Comparison of ENCODE assay signal across 8 mouse cellular contexts in the genomic region with DNA sequence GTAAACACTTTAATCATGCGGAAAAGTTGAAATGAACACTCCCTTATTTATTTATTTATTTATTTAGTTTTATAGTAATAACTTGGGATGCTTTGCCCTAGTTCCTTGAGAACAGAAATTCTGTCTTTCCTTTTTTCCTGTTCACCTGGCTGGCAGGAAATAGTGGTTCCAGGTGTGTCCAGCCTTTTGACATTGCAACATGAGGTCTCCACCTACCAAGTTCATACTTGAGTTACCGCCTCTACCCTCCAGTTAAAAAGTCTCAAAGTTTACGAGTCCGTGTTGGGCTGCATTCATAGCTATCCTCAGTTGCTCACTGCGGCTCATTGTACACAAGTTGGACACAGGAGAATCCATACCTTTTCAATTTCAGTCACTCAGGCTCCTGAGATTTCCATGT. TPM values are rescaled to one million over a fixed set of nuclear protein-coding genes. Genes with fewer than 3 reads are reported as not detected.
A peak's percentile ranks its signal among the peaks of the same experiment; 100 is the strongest.
DNase-seq lines count a peak whose midpoint lies in the region; ATAC-seq and TF ChIP-seq lines count a peak whose summit lies in the region.

No protein-coding gene starts in this region.

- H3K4me2 ChIP-seq in neural tube, embryonic 11.5 days (ENCODE audit: low read depth), result peak overlapping the region; percentile 57
- peak overlapping the region; percentile 74 for H3K4me2 ChIP-seq in forebrain, embryonic 15.5 days (replicated peaks)
- peak overlapping the region; percentile 60 for H3K4me2 ChIP-seq in limb, embryonic 14.5 days (replicated peaks; ENCODE audit: low read depth, low read length, severe bottlenecking)
- H3K4me2 ChIP-seq in stomach, embryonic 16.5 days (ENCODE audit: low read depth, low read length), result peak overlapping the region; percentile 88

- TF ChIP-seq POLR2A in limb, embryonic 14.5 days (IDR thresholded peaks at IDR 0.05; ENCODE audit: borderline replicate concordance, extremely low read depth, insufficient read depth, insufficient read length), result no peak

- no peak for DNase-seq in neural tube, embryonic 11.5 days (ENCODE audit: low spot score)
- no peak for DNase-seq in neural tube, embryonic 10.5 days (ENCODE audit: extremely low spot score, low spot score)
- DNase-seq in limb, embryonic 14.5 days (ENCODE audit: low spot score), result no peak
- DNase-seq in ovary, postnatal 10 days (ENCODE audit: low spot score), result no peak
- no peak for DNase-seq in layer of hippocampus, postnatal 10 days (ENCODE audit: low spot score in 2 of 2)
- no peak for DNase-seq in frontal cortex, postnatal 14 days (ENCODE audit: low spot score in 2 of 2)

- peak overlapping the region; percentile 75; the same call in 1 of the 2 replicates for H3K9ac ChIP-seq in neural tube, embryonic 11.5 days (ENCODE audit: low read length)
- H3K9ac ChIP-seq in forebrain, embryonic 15.5 days (replicated peaks), result peak overlapping the region; percentile 79
- peak overlapping the region; percentile 84 for H3K9ac ChIP-seq in limb, embryonic 14.5 days (ENCODE audit: low read depth, low read length, severe bottlenecking)
- H3K9ac ChIP-seq in stomach, embryonic 16.5 days (ENCODE audit: low read length), result peak overlapping the region; percentile 87

- H3K27me3 ChIP-seq in neural tube, embryonic 11.5 days (ENCODE audit: control insufficient read depth, insufficient read depth, low read length), result no peaks in the 10 kb centered on the region
- H3K27me3 ChIP-seq in forebrain, embryonic 15.5 days, result no peaks in the 10 kb centered on the region
- H3K27me3 ChIP-seq in limb, embryonic 14.5 days (ENCODE audit: control insufficient read depth, insufficient read depth, low read length), result no peaks in the 10 kb centered on the region
- no peaks in the 10 kb centered on the region for H3K27me3 ChIP-seq in stomach, embryonic 16.5 days (ENCODE audit: control insufficient read depth, insufficient read depth, low read length)

- peak overlapping the region; percentile 73 for H3K4me3 ChIP-seq in neural tube, embryonic 11.5 days (ENCODE audit: low read depth, low read length)
- H3K4me3 ChIP-seq in forebrain, embryonic 15.5 days, result peak overlapping the region; percentile 71
- H3K4me3 ChIP-seq in limb, embryonic 14.5 days (replicated peaks; ENCODE audit: low read length), result peak overlapping the region; percentile 87
- H3K4me3 ChIP-seq in stomach, embryonic 16.5 days (replicated peaks; ENCODE audit: low read length), result peak overlapping the region; percentile 97

- no peaks in the 10 kb centered on the region; the same call in 1 of the 2 replicates for H3K36me3 ChIP-seq in neural tube, embryonic 11.5 days (ENCODE audit: control insufficient read depth, insufficient read depth, low read length)
- no peaks in the 10 kb centered on the region for H3K36me3 ChIP-seq in forebrain, embryonic 15.5 days
- peaks cover 4% of the 10 kb centered on the region; the same call in 1 of the 2 replicates for H3K36me3 ChIP-seq in limb, embryonic 14.5 days (ENCODE audit: control insufficient read depth, insufficient read depth, low read length)
- no peaks in the 10 kb centered on the region for H3K36me3 ChIP-seq in stomach, embryonic 16.5 days (ENCODE audit: control insufficient read depth, insufficient read depth, low read length)

- WGBS in neural tube, embryonic 11.5 days, result 39% methylated on average over 5 of the region's 5 CpGs
- 33% methylated on average over 5 of the region's 5 CpGs for WGBS in forebrain, embryonic 15.5 days
- 14% methylated on average over 5 of the region's 5 CpGs for WGBS in limb, embryonic 14.5 days
- 30% methylated on average over 5 of the region's 5 CpGs for WGBS in stomach, embryonic 16.5 days

- ATAC-seq in neural tube, embryonic 11.5 days (ENCODE audit: insufficient read depth, low FRiP score, low TSS enrichment), result no peak
- ATAC-seq in forebrain, embryonic 15.5 days (replicated peaks), result no peak
- ATAC-seq in limb, embryonic 14.5 days (ENCODE audit: low FRiP score, low read depth), result no peak
- no peak for ATAC-seq in stomach, embryonic 16.5 days (ENCODE audit: insufficient read depth, low FRiP score)

- H3K9me3 ChIP-seq in neural tube, embryonic 11.5 days (ENCODE audit: control insufficient read depth, low read length), result no peaks in the 10 kb centered on the region
- no peaks in the 10 kb centered on the region for H3K9me3 ChIP-seq in forebrain, embryonic 15.5 days
- H3K9me3 ChIP-seq in limb, embryonic 14.5 days (ENCODE audit: control insufficient read depth, low read length), result no peaks in the 10 kb centered on the region
- no peaks in the 10 kb centered on the region for H3K9me3 ChIP-seq in stomach, embryonic 16.5 days (replicated peaks; ENCODE audit: control insufficient read depth, low read length)

- H3K4me1 ChIP-seq in neural tube, embryonic 11.5 days (ENCODE audit: control insufficient read depth, insufficient read depth, low read length), result peaks cover 3% of the 10 kb centered on the region; the same call in 1 of the 2 replicates
- peaks cover 24% of the 10 kb centered on the region for H3K4me1 ChIP-seq in forebrain, embryonic 15.5 days
- peaks cover 6% of the 10 kb centered on the region; the same call in 1 of the 2 replicates for H3K4me1 ChIP-seq in limb, embryonic 14.5 days (ENCODE audit: control insufficient read depth, insufficient read depth, low read length)
- H3K4me1 ChIP-seq in stomach, embryonic 16.5 days (ENCODE audit: control insufficient read depth, insufficient read depth, low read length), result peaks cover 8% of the 10 kb centered on the region

- H3K27ac ChIP-seq in neural tube, embryonic 11.5 days (ENCODE audit: low read depth, low read length), result 0 out of 2 replicates have a peak overlapping the region, but pooled peaks have one; percentile 54
- H3K27ac ChIP-seq in forebrain, embryonic 15.5 days (replicated peaks), result no peak overlapping the region
- H3K27ac ChIP-seq in limb, embryonic 14.5 days (replicated peaks; ENCODE audit: low read depth, low read length), result no peak overlapping the region; the same call in 1 of the 2 replicates
- peak overlapping the region; percentile 76; the same call in 1 of the 2 replicates for H3K27ac ChIP-seq in stomach, embryonic 16.5 days (ENCODE audit: low read length)

RNA-seq across cellular contexts. Expression of a gene that starts 0.8 kb away (rescaled TPM):
- polyA plus RNA-seq in neural tube, embryonic 11.5 days (2014; fragmentation: Nextera tagmentation; extraction: Ambion mirVana), result 21.5 and 23.8 TPM in 2 replicates
- 23.5 and 24.1 TPM in 2 replicates for polyA plus RNA-seq in forebrain, embryonic 15.5 days (2015; fragmentation: Nextera tagmentation; extraction: Ambion mirVana)
- polyA plus RNA-seq in limb, embryonic 14.5 days (2012; rRNA removed), result 7.4 and 8.5 TPM in 2 replicates
- polyA plus RNA-seq in limb, embryonic 14.5 days (2014; fragmentation: Nextera tagmentation; extraction: Ambion mirVana), result 21.0 and 23.1 TPM in 2 replicates
- polyA plus RNA-seq in stomach, embryonic 16.5 days (2015; fragmentation: Nextera tagmentation; extraction: Ambion mirVana), result 22.9 and 23.7 TPM in 2 replicates
- 10 to 100 TPM; 19.3 to 19.5 TPM for total RNA-seq in layer of hippocampus, postnatal 10 days (2021)

Comparison
In these comparisons a context has a peak if more than half of its experiments do, and no peak if none do; other contexts are left out.
1. H3K27ac ChIP-seq: peak in neural tube, embryonic 11.5 days (single experiment) and stomach, embryonic 16.5 days (single experiment); none in forebrain, embryonic 15.5 days (single experiment) and limb, embryonic 14.5 days (single experiment).
2. Peak in every context shown above with its lines, with median percentiles within 50 percentile points of each other: H3K4me2 ChIP-seq, H3K4me3 ChIP-seq and H3K9ac ChIP-seq.